Mouse (Mus musculus): ENCODE data around the gene Bphl.
"Not testable (repeated sequence)": the region's sequence is repeated elsewhere in the genome, so short reads cannot be mapped to it uniquely, and the experiment has no call there.

The Bphl gene

GRCm38 (mm10) chr13:34088201-34088649 lies 50.8 kb downstream of the Bphl start:
- not testable (repeated sequence) for DNase-seq (ENCODE audit: low read depth, low spot score)

- DNase-seq (ENCODE audit: low read depth, low spot score) = no peak
Measured at GRCm38 (mm10) chr13:34088871-34089288, 51.5 kb downstream of the Bphl start.

GRCm38 (mm10) chr13:34089358-34089757 lies 52.0 kb downstream of the Bphl start:
- no peak for DNase-seq (ENCODE audit: low read depth, low spot score)

GRCm38 (mm10) chr13:34095542-34096435 lies 58.4 kb downstream of the Bphl start:
- DNase-seq (ENCODE audit: low read depth, low spot score) = no peak

- no peak for DNase-seq (ENCODE audit: low read depth, low spot score)
Measured at GRCm38 (mm10) chr13:34096455-34096854, 59.1 kb downstream of the Bphl start.

- no peak for DNase-seq (ENCODE audit: low read depth, low spot score)
Measured at GRCm38 (mm10) chr13:34097086-34097485, 59.7 kb downstream of the Bphl start.

GRCm38 (mm10) chr13:34100733-34101132 lies 63.3 kb downstream of the Bphl start:
- DNase-seq (ENCODE audit: low read depth, low spot score) = no peak

GRCm38 (mm10) chr13:34101247-34101646 lies 63.9 kb downstream of the Bphl start:
- no peak for DNase-seq (ENCODE audit: low read depth, low spot score)

GRCm38 (mm10) chr13:34101908-34102307 lies 64.5 kb downstream of the Bphl start:
- no peak for DNase-seq (ENCODE audit: low read depth, low spot score)

GRCm38 (mm10) chr13:34105364-34105763 lies 68.0 kb downstream of the Bphl start:
- no peak for DNase-seq (ENCODE audit: low read depth, low spot score)

- no peak for DNase-seq (ENCODE audit: low read depth, low spot score)
Measured at GRCm38 (mm10) chr13:34106256-34106655, 68.9 kb downstream of the Bphl start.

GRCm38 (mm10) chr13:34106999-34107398 lies 69.6 kb downstream of the Bphl start:
- no peak for DNase-seq (ENCODE audit: low read depth, low spot score)

GRCm38 (mm10) chr13:34109035-34109676 lies 71.8 kb downstream of the Bphl start:
- DNase-seq (ENCODE audit: low read depth, low spot score) = no peak

GRCm38 (mm10) chr13:34109677-34110058 lies 72.3 kb downstream of the Bphl start:
- DNase-seq (ENCODE audit: low read depth, low spot score) = no peak

GRCm38 (mm10) chr13:34111019-34111418 lies 73.6 kb downstream of the Bphl start:
- no peak for DNase-seq (ENCODE audit: low read depth, low spot score)

GRCm38 (mm10) chr13:34111878-34112277 lies 74.5 kb downstream of the Bphl start:
- DNase-seq (ENCODE audit: low read depth, low spot score) = no peak

- no peak for DNase-seq (ENCODE audit: low read depth, low spot score)
Measured at GRCm38 (mm10) chr13:34112369-34113081, 75.1 kb downstream of the Bphl start.

- no peak for DNase-seq (ENCODE audit: low read depth, low spot score)
Measured at GRCm38 (mm10) chr13:34113086-34113485, 75.7 kb downstream of the Bphl start.

GRCm38 (mm10) chr13:34114654-34115053 lies 77.3 kb downstream of the Bphl start:
- no peak for DNase-seq (ENCODE audit: low read depth, low spot score)

GRCm38 (mm10) chr13:34116508-34116907 lies 79.1 kb downstream of the Bphl start:
- no peak for DNase-seq (ENCODE audit: low read depth, low spot score)

GRCm38 (mm10) chr13:34118816-34119215 lies 81.4 kb downstream of the Bphl start:
- DNase-seq (ENCODE audit: low read depth, low spot score) = no peak

- no peak for DNase-seq (ENCODE audit: low read depth, low spot score)
Measured at GRCm38 (mm10) chr13:34119406-34119805, 82.0 kb downstream of the Bphl start.
